Mouse (Mus musculus): Measurements from ENCODE around the gene Gucy2g. TPM values are rescaled to one million over a fixed set of nuclear protein-coding genes. Genes with fewer than 3 reads are reported as not detected.
"Not testable (repeated sequence)": the region's sequence is repeated elsewhere in the genome, so short reads cannot be mapped to it uniquely, and the experiment has no call there.

Gene Gucy2g
- total RNA-seq, 1 experiment = 0.09 TPM

DNA sequence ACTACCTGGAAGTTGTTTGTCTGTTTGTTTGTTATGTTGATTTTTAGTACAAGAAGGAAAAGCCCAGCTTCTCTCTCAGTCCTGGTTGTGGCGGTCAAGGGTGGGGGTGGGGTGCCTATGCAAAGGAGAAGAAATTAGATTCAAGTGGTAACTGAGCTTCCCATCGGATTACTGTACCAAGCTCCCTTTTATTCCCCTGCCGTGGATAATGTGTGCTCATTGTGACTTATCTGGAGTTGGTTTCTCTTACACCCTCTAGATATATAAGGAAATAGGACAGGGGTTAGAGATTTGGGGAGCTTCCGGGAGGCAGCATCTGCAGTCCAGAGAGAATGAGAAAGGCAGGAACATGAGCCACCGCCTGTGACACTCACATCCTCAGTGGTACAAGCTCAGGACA is 60.6 kb downstream of the Gucy2g start, which contains the start of gene Tectb:
Gene Tectb, plus strand, starts transcription at position 301 of the 400 bp plus-strand sequence.
- no peaks in the 10 kb centered on the region for H3K9me3 ChIP-seq (ENCODE audit: control insufficient read depth, insufficient read depth, low read depth, low read length)
- in situ Hi-C loops (cut with MboI; ENCODE audit: low sequenced_read_pairs in 2 of 2, unreplicated experiment in 2 of 2) = no loop called here
- TF ChIP-seq ZC3H11A (IDR thresholded peaks at IDR 0.05; ENCODE audit: borderline replicate concordance, low read depth, low read length) = no peak
- TF ChIP-seq MAFK (IDR thresholded peaks at IDR 0.05; ENCODE audit: insufficient read depth, low read depth, low read length) = no peak
- no peak for TF ChIP-seq CHD2 (IDR thresholded peaks at IDR 0.05; ENCODE audit: low read depth, low read length)
- TF ChIP-seq ZNF384 (IDR thresholded peaks at IDR 0.05; ENCODE audit: low read depth, low read length) = no peak
- no peak for TF ChIP-seq HCFC1 (IDR thresholded peaks at IDR 0.05; ENCODE audit: borderline replicate concordance, insufficient read depth, low read length)
- H3K36me3 ChIP-seq (ENCODE audit: control insufficient read depth, insufficient read depth, low read length, poor library complexity, severe bottlenecking) = no peaks in the 10 kb centered on the region
- H3K27ac ChIP-seq (ENCODE audit: insufficient read depth, low read depth, low read length, poor library complexity, severe bottlenecking) = no peak within 1 kb of the TSS
- no peak within 1 kb of the TSS for H3K9ac ChIP-seq (ENCODE audit: insufficient read depth, low read depth, low read length, poor library complexity, severe bottlenecking)
- no peak within 1 kb of the TSS for H3K4me3 ChIP-seq (ENCODE audit: insufficient read depth in 1 of 2, low read depth in 1 of 2, low read length in 2 of 2, poor library complexity in 1 of 2, severe bottlenecking in 1 of 2)
- no peaks in the 10 kb centered on the region for H3K4me1 ChIP-seq (ENCODE audit: control insufficient read depth in 2 of 2, insufficient read depth in 2 of 2, low read length in 2 of 2, poor library complexity in 1 of 2)
- no peak for DNase-seq (ENCODE audit: low read depth, low spot score)

DNA sequence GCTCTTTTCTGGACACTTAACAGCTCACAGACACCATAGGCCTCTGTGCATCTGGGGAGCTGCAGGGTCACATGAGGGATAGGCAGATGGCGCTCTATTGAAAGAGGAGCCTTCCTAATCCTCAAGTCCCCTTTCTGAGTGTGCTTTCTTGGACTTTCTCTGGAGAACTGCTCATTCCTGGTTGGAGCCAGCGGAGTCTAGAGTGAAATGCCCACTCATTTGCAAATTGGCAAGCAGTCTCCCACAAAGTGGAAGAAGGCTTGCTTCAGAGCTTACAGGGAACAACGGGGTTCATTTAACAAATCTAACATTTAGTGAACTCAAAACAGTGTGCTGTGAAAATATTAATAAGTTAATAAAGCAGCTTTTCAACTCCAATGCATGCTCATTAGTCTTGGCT is 63.9 kb downstream of the Gucy2g start:
- no peak for TF ChIP-seq ZNF384 (IDR thresholded peaks at IDR 0.05; ENCODE audit: low read depth, low read length)
- no peak for TF ChIP-seq MAFK (IDR thresholded peaks at IDR 0.05; ENCODE audit: insufficient read depth, low read depth, low read length)
- Histone ChIP-seq H3K9ac (ENCODE audit: insufficient read depth, low read depth, low read length, poor library complexity, severe bottlenecking) (no peak overlapping the region), H3K4me1 (ENCODE audit: control insufficient read depth in 2 of 2, insufficient read depth in 2 of 2, low read length in 2 of 2, poor library complexity in 1 of 2) (no peaks in the 10 kb centered on the region), H3K9me3 (ENCODE audit: control insufficient read depth, insufficient read depth, low read depth, low read length) (no peaks in the 10 kb centered on the region), H3K36me3 (ENCODE audit: control insufficient read depth, insufficient read depth, low read length, poor library complexity, severe bottlenecking) (no peaks in the 10 kb centered on the region), H3K4me3 (ENCODE audit: insufficient read depth in 1 of 2, low read depth in 1 of 2, low read length in 2 of 2, poor library complexity in 1 of 2, severe bottlenecking in 1 of 2) (no peak overlapping the region), H3K27ac (ENCODE audit: insufficient read depth, low read depth, low read length, poor library complexity, severe bottlenecking) (no peak overlapping the region)
- no peak for DNase-seq (ENCODE audit: low read depth, low spot score)
- in situ Hi-C loops (cut with MboI; ENCODE audit: low sequenced_read_pairs in 2 of 2, unreplicated experiment in 2 of 2) = no loop called here

DNA sequence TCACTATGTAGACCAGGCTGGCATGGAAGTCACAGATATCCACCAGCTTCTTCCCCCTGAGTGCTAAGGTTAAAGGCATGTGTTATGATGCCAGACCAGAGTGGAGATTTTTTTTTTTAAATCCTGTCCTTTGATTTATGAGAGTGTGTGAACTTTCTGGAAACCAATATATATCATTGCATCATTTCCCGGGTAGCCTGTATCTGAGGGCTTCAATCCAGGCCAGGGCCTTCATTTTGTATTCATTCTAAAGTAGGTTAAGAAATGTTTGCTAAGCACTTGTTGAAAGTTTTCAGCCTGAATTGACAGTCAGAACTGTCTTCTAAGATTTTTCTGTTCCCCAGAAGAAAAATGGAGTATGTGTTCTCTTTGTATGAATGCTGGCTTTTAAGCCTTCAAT is 69.5 kb downstream of the Gucy2g start:
- in situ Hi-C loops (cut with MboI; ENCODE audit: low sequenced_read_pairs in 2 of 2, unreplicated experiment in 2 of 2) = no loop called here
- no peak overlapping the region for H3K9ac ChIP-seq (ENCODE audit: insufficient read depth, low read depth, low read length, poor library complexity, severe bottlenecking)
- no peak for TF ChIP-seq ZNF384 (IDR thresholded peaks at IDR 0.05; ENCODE audit: low read depth, low read length)
- no peak for TF ChIP-seq CHD2 (IDR thresholded peaks at IDR 0.05; ENCODE audit: low read depth, low read length)
- no peak for TF ChIP-seq MAFK (IDR thresholded peaks at IDR 0.05; ENCODE audit: insufficient read depth, low read depth, low read length)
- no peak for TF ChIP-seq HCFC1 (IDR thresholded peaks at IDR 0.05; ENCODE audit: borderline replicate concordance, insufficient read depth, low read length)
- TF ChIP-seq ZC3H11A (IDR thresholded peaks at IDR 0.05; ENCODE audit: borderline replicate concordance, low read depth, low read length) = no peak

DNA sequence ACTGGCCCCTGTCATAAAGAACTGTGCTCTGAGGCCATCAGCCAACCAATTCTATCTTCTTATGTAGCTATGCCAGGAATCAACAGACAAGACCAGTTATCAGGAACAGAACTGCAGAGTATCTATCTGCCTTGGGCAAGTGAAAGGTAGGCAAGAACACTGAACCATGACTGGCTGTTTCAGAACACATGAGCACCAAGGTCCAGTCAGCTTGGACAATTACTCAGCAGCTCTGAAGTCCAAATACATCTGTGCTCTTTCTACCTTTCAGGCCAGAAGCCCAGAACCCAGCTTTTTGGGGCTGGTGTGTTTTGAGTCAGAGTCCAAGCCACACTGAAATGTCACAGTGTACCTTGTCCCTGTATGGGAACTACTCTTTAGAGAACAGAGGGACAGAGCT is 70.6 kb downstream of the Gucy2g start:
- no peak for DNase-seq (ENCODE audit: low read depth, low spot score)
- in situ Hi-C loops (cut with MboI; ENCODE audit: low sequenced_read_pairs in 2 of 2, unreplicated experiment in 2 of 2) = no loop called here
- Histone ChIP-seq H3K9me3 (ENCODE audit: control insufficient read depth, insufficient read depth, low read depth, low read length) (no peaks in the 10 kb centered on the region), H3K4me3 (ENCODE audit: insufficient read depth in 1 of 2, low read depth in 1 of 2, low read length in 2 of 2, poor library complexity in 1 of 2, severe bottlenecking in 1 of 2) (no peak overlapping the region), H3K4me1 (ENCODE audit: control insufficient read depth in 2 of 2, insufficient read depth in 2 of 2, low read length in 2 of 2, poor library complexity in 1 of 2) (no peaks in the 10 kb centered on the region), H3K27ac (ENCODE audit: insufficient read depth, low read depth, low read length, poor library complexity, severe bottlenecking) (no peak overlapping the region), H3K36me3 (ENCODE audit: control insufficient read depth, insufficient read depth, low read length, poor library complexity, severe bottlenecking) (no peaks in the 10 kb centered on the region), H3K9ac (ENCODE audit: insufficient read depth, low read depth, low read length, poor library complexity, severe bottlenecking) (no peak overlapping the region)
- TF ChIP-seq ZC3H11A (IDR thresholded peaks at IDR 0.05; ENCODE audit: borderline replicate concordance, low read depth, low read length) (no peak), CHD2 (IDR thresholded peaks at IDR 0.05; ENCODE audit: low read depth, low read length) (no peak), MAFK (IDR thresholded peaks at IDR 0.05; ENCODE audit: insufficient read depth, low read depth, low read length) (no peak), HCFC1 (IDR thresholded peaks at IDR 0.05; ENCODE audit: borderline replicate concordance, insufficient read depth, low read length) (no peak), ZNF384 (IDR thresholded peaks at IDR 0.05; ENCODE audit: low read depth, low read length) (no peak)

More for the DNA sequence above, 69.5 kb downstream of the Gucy2g start:
- Histone ChIP-seq H3K4me3 (ENCODE audit: insufficient read depth in 1 of 2, low read depth in 1 of 2, low read length in 2 of 2, poor library complexity in 1 of 2, severe bottlenecking in 1 of 2) (no peak overlapping the region), H3K36me3 (ENCODE audit: control insufficient read depth, insufficient read depth, low read length, poor library complexity, severe bottlenecking) (no peaks in the 10 kb centered on the region), H3K4me1 (ENCODE audit: control insufficient read depth in 2 of 2, insufficient read depth in 2 of 2, low read length in 2 of 2, poor library complexity in 1 of 2) (no peaks in the 10 kb centered on the region), H3K9me3 (ENCODE audit: control insufficient read depth, insufficient read depth, low read depth, low read length) (no peaks in the 10 kb centered on the region), H3K27ac (ENCODE audit: insufficient read depth, low read depth, low read length, poor library complexity, severe bottlenecking) (no peak overlapping the region)
- DNase-seq (ENCODE audit: low read depth, low spot score) = no peak

DNA sequence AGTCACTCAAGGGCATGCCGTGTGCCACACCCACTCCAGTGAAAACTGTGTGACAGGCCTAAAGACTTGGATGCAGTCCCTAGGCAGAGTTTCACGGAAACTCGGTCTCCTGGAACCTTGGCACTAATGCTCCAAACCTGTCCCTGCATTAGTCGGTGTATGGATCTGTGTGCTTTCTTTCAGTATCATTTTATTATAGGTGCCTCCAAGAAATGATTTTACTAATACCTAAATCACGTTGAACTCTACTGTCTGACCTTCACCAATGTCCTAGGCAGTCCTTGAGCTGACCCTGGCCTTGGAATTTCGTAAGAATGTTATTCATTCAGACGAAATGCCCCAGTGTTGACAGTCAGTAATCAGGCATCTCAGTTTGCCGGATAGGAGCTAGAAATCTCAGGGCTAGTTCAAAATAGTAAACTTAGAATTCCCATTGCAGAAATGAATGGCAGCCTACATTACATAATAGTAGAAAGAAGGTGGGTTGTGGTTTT is 71.8 kb downstream of the Gucy2g start:
- H3K9ac ChIP-seq (ENCODE audit: insufficient read depth, low read depth, low read length, poor library complexity, severe bottlenecking); H3K27ac ChIP-seq (ENCODE audit: insufficient read depth, low read depth, low read length, poor library complexity, severe bottlenecking); H3K4me1 ChIP-seq (ENCODE audit: control insufficient read depth in 2 of 2, insufficient read depth in 2 of 2, low read length in 2 of 2, poor library complexity in 1 of 2); H3K9me3 ChIP-seq (ENCODE audit: control insufficient read depth, insufficient read depth, low read depth, low read length); H3K4me3 ChIP-seq (ENCODE audit: insufficient read depth in 1 of 2, low read depth in 1 of 2, low read length in 2 of 2, poor library complexity in 1 of 2, severe bottlenecking in 1 of 2); in situ Hi-C loops (cut with MboI; ENCODE audit: low sequenced_read_pairs in 2 of 2, unreplicated experiment in 2 of 2); DNase-seq (ENCODE audit: low read depth, low spot score); H3K36me3 ChIP-seq (ENCODE audit: control insufficient read depth, insufficient read depth, low read length, poor library complexity, severe bottlenecking): not testable (repeated sequence)
